Mouse (Mus musculus) inflammation-experienced regulatory T-cells, adult 6 months (primary cell): ENCODE measurements around the gene Gstt1. TPM values are rescaled to one million over a fixed set of nuclear protein-coding genes. Genes with fewer than 3 reads are reported as not detected.

Experiments
- ATAC-seq: one replicate; pipeline ENCODE4 v1.8.0; 2017
- polyA plus RNA-seq, 3 experiments: library from polyadenylated mRNA; unstranded; fragments of 100-300 nt; shearing (Covaris generic); gene quantifications; one replicate each; pipeline ENCODE4 v1.2.1; 2017

The Gstt1 gene
- polyA plus RNA-seq, 3 experiments from 2014 or later, result 1.7 to 3.6 (median 2.2) TPM

GRCm38 (mm10) chr10:75763682-75764518 is 34.5 kb downstream of the Gstt1 start, which contains the start of gene Cabin1:
TSS of gene Cabin1 (minus strand) at chr10:75764341.
- peak; percentile 98 for ATAC-seq

- no peak for ATAC-seq
These were observed 36.0 kb downstream of the Gstt1 start for GRCm38 (mm10) chr10:75762413-75762812.

GRCm38 (mm10) chr10:75760311-75760710 is 38.1 kb downstream of the Gstt1 start:
- ATAC-seq, result no peak

- no peak for ATAC-seq
These were observed 41.7 kb downstream of the Gstt1 start for GRCm38 (mm10) chr10:75756719-75757118.

GRCm38 (mm10) chr10:75744017-75744416 is 54.4 kb downstream of the Gstt1 start:
- peak; percentile 90 for ATAC-seq

- ATAC-seq, result no peak
These were observed 55.0 kb downstream of the Gstt1 start for GRCm38 (mm10) chr10:75743369-75743768.

- ATAC-seq, result no peak
These were observed 57.5 kb downstream of the Gstt1 start for GRCm38 (mm10) chr10:75740866-75741265.

Other genes with a start within 250 kb of the Gstt1 start
- gene Lrrc75b, start 238.3 kb downstream of the Gstt1 start, polyA plus RNA-seq, result 1 to 10 TPM in 1 of 3 experiments, under 1 TPM in 2; 0.16 to 1.7 (median 0.47) TPM
- 10 to 100 TPM in 1 of 3 experiments, 1 to 10 TPM in 1, under 1 TPM in 1; 0.26 to 15.4 (median 2.2) TPM for gene Ggt1, start 237.0 kb downstream of the Gstt1 start, polyA plus RNA-seq
- under 1 TPM; 0.29 to 0.45 (median 0.42) TPM for gene Ggt5, start 209.2 kb downstream of the Gstt1 start, polyA plus RNA-seq
- 10 to 100 TPM; 12.4 to 23.2 (median 19.2) TPM for gene Susd2, start 154.6 kb downstream of the Gstt1 start, polyA plus RNA-seq
- gene Cabin1, start 34.2 kb downstream of the Gstt1 start, polyA plus RNA-seq, result 10 to 100 TPM; 24.8 to 27.1 (median 26.2) TPM
- gene Ddt, start 25.2 kb downstream of the Gstt1 start, polyA plus RNA-seq, result 10 to 100 TPM; 63.4 to 95.0 (median 86.4) TPM
- gene Gm20441, start 17.6 kb downstream of the Gstt1 start, polyA plus RNA-seq, result not detected
- 10 to 100 TPM in 1 of 3 experiments, 1 to 10 TPM in 2; 9.0 to 12.7 (median 9.3) TPM for gene Gstt3, start 17.2 kb downstream of the Gstt1 start, polyA plus RNA-seq
- gene Gstt4, start 24.0 kb upstream of the Gstt1 start, polyA plus RNA-seq, result not detected
- gene Gstt2, start 38.8 kb upstream of the Gstt1 start, polyA plus RNA-seq, result 10 to 100 TPM; 52.2 to 69.9 (median 64.5) TPM
- 100 to 1,000 TPM; 423 to 560 (median 495) TPM for gene Mif, start 61.7 kb upstream of the Gstt1 start, polyA plus RNA-seq
- gene Derl3, start 94.8 kb upstream of the Gstt1 start, polyA plus RNA-seq, result 1 to 10 TPM in 1 of 3 experiments, under 1 TPM in 2; 0.39 to 3.3 (median 0.73) TPM
- gene Smarcb1, start 123.0 kb upstream of the Gstt1 start, polyA plus RNA-seq, result 100 to 1,000 TPM in 2 of 3 experiments, 10 to 100 TPM in 1; 89.2 to 126 (median 106) TPM
- gene Chchd10, start 134.5 kb upstream of the Gstt1 start, polyA plus RNA-seq, result 10 to 100 TPM in 2 of 3 experiments, 1 to 10 TPM in 1; 5.3 to 15.4 (median 11.3) TPM
- 1 to 10 TPM in 2 of 3 experiments, under 1 TPM in 1; 0.91 to 7.7 (median 4.4) TPM for gene Mmp11, start 137.9 kb upstream of the Gstt1 start, polyA plus RNA-seq
- gene Gm867, start 142.1 kb upstream of the Gstt1 start, polyA plus RNA-seq, result not detected
- gene Vpreb3, start 144.5 kb upstream of the Gstt1 start, polyA plus RNA-seq, result under 1 TPM in 1 of 3 experiments, not detected in 2; 0.99 TPM
- gene Gm5134, start 155.9 kb upstream of the Gstt1 start, polyA plus RNA-seq, result 1 to 10 TPM in 1 of 3 experiments, under 1 TPM in 2; 0.30 to 1.7 (median 0.58) TPM
- 10 to 100 TPM in 1 of 3 experiments, 1 to 10 TPM in 2; 9.6 to 10.3 (median 9.9) TPM for gene Zfp280b, start 234.1 kb upstream of the Gstt1 start, polyA plus RNA-seq